Mouse (Mus musculus) cerebellum, adult (tissue): ENCODE results near the gene Fstl1.
A peak's percentile ranks its signal among the peaks of the same experiment; 100 is the strongest.

Experiments
- ATAC-seq: cut with Nextera tagmentation; 2 replicates; pipeline ENCODE4 v1.9.2; 2017; ENCODE audit warnings: mild to moderate bottlenecking, moderate library complexity, mixed read lengths; ENCODE audit not compliant: insufficient number of reproducible peaks, low FRiP score, low TSS enrichment

Gene Fstl1

GRCm38 (mm10) chr16:37776860-37777651, at the start of gene Fstl1:
TSS of gene Fstl1 (plus strand) at chr16:37776873.
- ATAC-seq: peak; percentile 67

GRCm38 (mm10) chr16:37728674-37729073, 48.0 kb upstream of the Fstl1 start:
- no peak for ATAC-seq

- no peak for ATAC-seq
These were observed 47.1 kb upstream of the Fstl1 start for GRCm38 (mm10) chr16:37729381-37730150.

GRCm38 (mm10) chr16:37730293-37730835, 46.3 kb upstream of the Fstl1 start:
- no peak for ATAC-seq

- ATAC-seq: no peak
These were observed 45.2 kb upstream of the Fstl1 start for GRCm38 (mm10) chr16:37731431-37731830.

GRCm38 (mm10) chr16:37732023-37732761, 44.5 kb upstream of the Fstl1 start:
- no peak for ATAC-seq

GRCm38 (mm10) chr16:37740076-37740475, 36.6 kb upstream of the Fstl1 start:
- ATAC-seq: no peak

- no peak for ATAC-seq
These were observed 34.4 kb upstream of the Fstl1 start for GRCm38 (mm10) chr16:37742266-37742665.

- ATAC-seq: no peak
These were observed 23.8 kb upstream of the Fstl1 start for GRCm38 (mm10) chr16:37752876-37753275.

- ATAC-seq: no peak
These were observed 22.9 kb upstream of the Fstl1 start for GRCm38 (mm10) chr16:37753809-37754208.

- ATAC-seq: no peak
These were observed 22.2 kb upstream of the Fstl1 start for GRCm38 (mm10) chr16:37754483-37754882.

GRCm38 (mm10) chr16:37757223-37757622, 19.4 kb upstream of the Fstl1 start:
- no peak for ATAC-seq

GRCm38 (mm10) chr16:37763797-37764196, 12.9 kb upstream of the Fstl1 start:
- ATAC-seq: no peak

GRCm38 (mm10) chr16:37776166-37776859, 360 bp upstream of the Fstl1 start:
- ATAC-seq: peak; percentile 47; the same call in 1 of the 2 replicates

GRCm38 (mm10) chr16:37777796-37778475, 1.3 kb downstream of the Fstl1 start:
- ATAC-seq: no peak

GRCm38 (mm10) chr16:37778529-37778928, 1.9 kb downstream of the Fstl1 start:
- no peak for ATAC-seq

GRCm38 (mm10) chr16:37779651-37780280, 3.1 kb downstream of the Fstl1 start:
- ATAC-seq: no peak

- ATAC-seq: no peak
These were observed 3.7 kb downstream of the Fstl1 start for GRCm38 (mm10) chr16:37780386-37780785.

GRCm38 (mm10) chr16:37780911-37781310, 4.2 kb downstream of the Fstl1 start:
- ATAC-seq: no peak
